Mouse (Mus musculus) embryo, embryonic 10 days (tissue): ENCODE data around the gene Cyp4a12b.
A peak's percentile ranks its signal among the peaks of the same experiment; 100 is the strongest.
"Not testable (repeated sequence)": the region's sequence is repeated elsewhere in the genome, so short reads cannot be mapped to it uniquely, and the experiment has no call there.

ENCODE experiments used
- DNase-seq: peaks from one replicate; pipeline ENCODE4 v3.0.0-alpha.2; 2015; ENCODE audit warnings: low spot score

Gene Cyp4a12b

DNA sequence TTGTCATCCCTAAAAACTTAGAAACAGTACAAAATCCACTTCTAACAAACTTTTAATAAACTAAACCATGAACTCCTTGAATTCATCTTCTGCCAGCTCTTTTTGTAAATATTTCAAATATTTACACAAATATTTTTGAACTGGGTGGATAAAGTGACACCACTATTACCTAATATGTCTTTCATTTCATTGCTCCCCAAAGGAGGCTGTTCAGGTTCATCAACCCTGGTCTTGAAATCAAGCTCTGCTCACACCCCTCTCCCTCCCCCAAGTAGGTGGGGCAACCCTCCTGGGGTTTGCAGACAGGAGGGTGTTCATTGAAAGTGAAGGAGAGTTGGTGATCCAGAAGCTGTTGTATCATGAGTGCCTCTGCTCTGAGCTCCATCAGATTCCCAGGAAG lies at the start of gene Cyp4a12b:
Cyp4a12b (plus strand) TSS at position 301 of the 400 bp plus-strand sequence.
- not testable (repeated sequence) for DNase-seq

DNA sequence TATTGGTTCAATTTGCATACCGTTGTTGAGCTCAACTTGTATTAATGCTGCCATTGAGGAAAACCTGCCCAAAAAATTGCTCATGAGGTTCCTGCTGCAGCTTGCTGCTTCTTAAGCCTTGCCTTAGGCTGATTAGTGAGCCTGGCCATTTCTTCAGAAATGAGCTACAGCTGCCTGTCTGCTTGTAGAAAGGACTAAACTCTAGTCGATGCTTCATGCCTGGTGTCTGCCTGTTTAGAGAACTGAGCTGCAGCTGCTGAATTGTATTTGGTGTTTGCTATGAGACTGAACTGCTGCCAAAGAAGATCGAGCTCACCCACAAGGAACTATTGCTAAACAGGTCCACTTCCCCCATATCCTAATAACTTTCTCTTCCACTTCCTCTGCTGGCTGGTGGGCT lies 45.8 kb upstream of the Cyp4a12b start:
- DNase-seq: not testable (repeated sequence)

DNA sequence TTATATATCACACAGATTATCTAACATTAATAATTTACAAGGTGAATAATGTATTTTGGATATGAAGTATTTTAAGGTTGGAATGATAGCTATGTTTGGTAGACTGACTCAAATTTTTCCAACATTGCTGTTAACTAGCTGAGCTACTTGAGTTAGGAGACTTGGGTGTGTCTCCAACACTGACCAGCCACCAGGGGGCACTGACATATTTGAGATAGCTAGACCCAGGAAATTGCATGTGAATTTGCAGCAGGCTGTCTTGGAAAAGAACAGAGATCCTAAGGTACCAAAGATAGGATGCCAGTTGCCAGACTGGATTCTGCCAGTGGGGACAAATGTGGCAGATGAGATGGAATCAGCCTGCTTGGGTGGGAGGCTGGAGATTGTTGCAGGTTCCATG lies 43.4 kb upstream of the Cyp4a12b start:
- DNase-seq: not testable (repeated sequence)

DNA sequence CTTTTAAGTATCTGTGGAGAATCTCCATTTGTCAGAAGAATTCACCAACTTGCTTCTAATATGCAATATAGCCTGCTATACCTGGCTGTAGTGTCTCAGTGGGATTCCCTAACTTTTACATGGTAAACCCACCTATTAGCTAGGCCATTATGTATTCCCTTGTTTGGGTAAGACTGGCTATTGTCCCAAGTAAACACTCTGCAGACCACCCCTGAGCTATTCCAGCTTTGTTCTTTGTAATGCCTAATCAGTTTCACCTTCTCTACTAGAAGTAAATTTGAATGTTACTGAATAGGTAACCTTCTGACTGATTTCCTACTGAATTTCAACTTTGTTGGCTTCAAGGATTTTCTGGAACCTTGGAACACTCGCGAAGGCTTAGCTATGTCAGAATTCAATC lies 15.2 kb upstream of the Cyp4a12b start:
- DNase-seq: not testable (repeated sequence)

DNA sequence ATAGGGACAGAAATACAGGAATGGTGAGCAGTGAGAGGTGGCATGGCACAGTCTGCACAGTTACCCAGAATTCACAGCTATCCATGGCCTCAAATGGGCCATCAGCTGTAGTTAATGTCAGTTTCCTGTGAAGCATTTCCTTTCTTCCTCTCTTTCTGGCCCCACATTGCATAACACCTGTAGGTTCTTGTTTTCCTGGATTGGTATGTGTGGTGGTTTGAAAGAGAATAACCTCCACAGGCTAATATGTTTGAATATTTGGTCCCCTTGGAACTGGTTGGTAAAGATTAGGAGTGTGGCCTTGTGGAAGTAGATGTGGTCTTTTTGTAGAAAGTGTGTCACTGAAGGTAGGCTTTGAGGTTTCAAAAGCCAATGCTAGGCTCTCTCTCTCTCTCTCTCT lies 14.5 kb upstream of the Cyp4a12b start:
- DNase-seq: not testable (repeated sequence)

DNA sequence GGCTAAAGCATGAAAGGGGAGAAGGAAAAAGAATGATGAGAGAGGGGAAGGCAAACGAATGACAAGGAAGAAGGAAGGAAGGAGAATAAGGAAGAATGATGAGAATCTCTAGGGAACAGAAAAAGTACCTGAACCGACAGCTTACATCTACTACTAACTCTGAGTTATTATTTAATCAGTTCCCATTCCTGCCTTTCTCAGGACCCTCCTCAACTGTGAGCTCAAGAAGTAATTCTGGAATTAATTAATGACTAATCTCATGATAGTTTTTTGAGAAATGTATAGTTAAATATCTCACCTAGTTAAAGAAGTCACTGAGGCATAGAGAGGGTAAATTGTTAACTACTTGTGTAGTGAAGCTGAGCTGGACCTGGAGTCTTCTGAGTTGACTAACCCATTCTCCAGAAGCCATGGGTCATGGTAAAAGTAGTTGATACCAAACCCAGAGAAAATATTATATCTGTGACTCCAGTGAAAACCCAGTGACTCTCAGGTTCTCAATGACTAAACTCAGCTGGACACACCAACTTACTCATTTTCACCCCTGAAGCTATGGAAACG lies 39.2 kb downstream of the Cyp4a12b start:
- no peak for DNase-seq

DNA sequence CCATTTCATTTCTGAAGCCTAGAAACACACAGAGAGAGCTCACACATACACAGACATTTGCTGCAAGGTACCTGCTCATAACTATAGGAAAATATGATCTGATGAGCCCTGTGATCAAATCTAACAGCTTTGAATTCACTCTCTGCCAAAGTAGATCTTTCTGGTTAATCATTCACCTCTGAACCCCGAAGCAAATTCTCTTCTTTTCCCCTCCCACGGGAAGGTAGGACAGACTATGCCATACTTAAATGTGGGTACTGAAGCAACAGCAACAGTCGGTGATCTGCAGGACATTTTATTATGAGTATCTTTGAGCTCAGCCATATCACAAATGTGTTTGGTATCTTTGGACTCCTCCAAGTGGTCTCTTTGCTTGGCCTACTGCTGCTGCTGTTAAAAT lies 40.9 kb downstream of the Cyp4a12b start, which contains the start of gene Cyp4a30b:
Cyp4a30b (plus strand) TSS at position 301 of the 400 bp plus-strand sequence.
- DNase-seq: no peak

DNA sequence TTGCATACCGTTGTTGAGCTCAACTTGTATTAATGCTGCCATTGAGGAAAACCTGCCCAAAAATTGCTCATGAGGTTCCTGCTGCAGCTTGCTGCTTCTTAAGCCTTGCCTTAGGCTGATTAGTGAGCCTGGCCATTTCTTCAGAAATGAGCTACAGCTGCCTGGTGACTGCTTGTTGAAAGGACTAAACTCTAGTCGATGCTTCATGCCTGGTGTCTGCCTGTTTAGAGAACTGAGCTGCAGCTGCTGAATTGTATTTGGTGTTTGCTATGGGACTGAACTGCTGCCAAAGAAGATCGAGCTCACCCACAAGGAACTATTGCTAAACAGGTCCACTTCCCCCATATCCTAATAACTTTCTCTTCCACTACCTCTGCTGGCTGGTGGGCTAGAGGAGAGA lies 62.2 kb downstream of the Cyp4a12b start:
- DNase-seq: not testable (repeated sequence)

DNA sequence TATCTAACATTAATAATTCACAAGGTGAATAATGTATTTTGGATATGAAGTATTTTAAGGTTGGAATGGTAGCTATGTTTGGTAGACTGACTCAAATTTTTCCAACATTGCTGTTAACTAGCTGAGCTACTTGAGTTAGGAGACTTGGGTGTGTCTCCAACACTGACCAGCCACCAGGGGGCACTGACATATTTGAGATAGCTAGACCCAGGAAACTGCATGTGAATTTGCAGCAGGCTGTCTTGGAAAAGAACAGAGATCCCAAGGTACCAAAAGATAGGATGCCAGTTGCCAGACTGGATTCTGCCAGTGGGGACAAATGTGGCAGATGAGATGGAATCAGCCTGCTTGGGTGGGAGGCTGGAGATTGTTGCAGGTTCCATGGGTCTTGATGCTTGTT lies 64.6 kb downstream of the Cyp4a12b start:
- peak; percentile 5 for DNase-seq

DNA sequence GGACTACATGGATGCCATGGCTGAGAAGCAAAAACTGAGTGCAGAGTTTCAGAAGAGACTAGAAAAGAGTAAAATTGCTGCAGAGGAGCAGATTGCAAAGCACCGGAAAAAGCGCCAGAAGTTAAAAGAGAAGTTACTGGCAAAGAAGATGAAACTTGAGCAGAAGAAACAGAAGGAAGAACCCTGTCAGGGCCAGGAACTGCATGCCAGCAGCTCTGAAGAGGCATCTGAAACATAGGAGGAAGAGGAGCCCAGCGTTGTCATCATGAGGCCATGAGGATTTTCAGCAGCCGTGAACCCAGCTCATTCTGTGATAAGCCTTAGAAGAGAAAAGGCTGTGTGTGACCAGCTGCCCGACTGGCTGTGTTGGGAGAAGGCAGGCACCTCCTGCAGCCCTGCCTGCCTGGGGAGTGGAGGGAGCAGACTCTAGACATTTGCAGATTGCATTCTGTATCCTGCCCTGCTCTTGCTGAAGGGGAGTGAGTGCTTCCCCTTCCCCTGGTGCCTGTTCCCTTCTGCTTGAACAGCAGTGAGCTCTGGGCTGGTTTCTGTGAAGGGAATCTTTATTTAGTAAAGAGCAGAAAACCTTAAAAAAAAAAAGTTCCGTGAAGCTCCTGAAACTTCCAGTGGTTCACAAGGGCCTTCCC lies 69.7 kb downstream of the Cyp4a12b start:
- no peak for DNase-seq
